Mouse (Mus musculus) hindbrain, embryonic 12.5 days (tissue): Measurements from ENCODE around the gene Smg9. TPM values are rescaled to one million over a fixed set of nuclear protein-coding genes. Genes with fewer than 3 reads are reported as not detected.

ENCODE experiments used
- ATAC-seq: fragments of 200-750 bp; cut with Nextera tagmentation; 2 replicates; pipeline ENCODE4 v1.8.0; 2017; ENCODE audit warnings: moderate TSS enrichment; ENCODE audit not compliant: low FRiP score
- H3K27ac ChIP-seq: fragments of 300-500 bp; sonication (generic); 2 replicates; pipeline ENCODE4 v1.5.1; 2016; ENCODE audit warnings: mild to moderate bottlenecking
- H3K27me3 ChIP-seq: fragments of 300-500 bp; sonication (generic); 2 replicates; pipeline ENCODE4 v1.6.1; 2016; ENCODE audit warnings: mild to moderate bottlenecking
- H3K36me3 ChIP-seq: fragments of 300-500 bp; sonication (generic); 2 replicates; pipeline ENCODE4 v1.6.1; 2016; ENCODE audit warnings: mild to moderate bottlenecking
- H3K4me1 ChIP-seq: fragments of 300-500 bp; sonication (generic); 2 replicates; pipeline ENCODE4 v1.6.1; 2016
- H3K4me2 ChIP-seq: fragments of 300-500 bp; sonication (generic); replicated peaks from 2 replicates; pipeline ENCODE4 v1.6.1; 2016; ENCODE audit warnings: mild to moderate bottlenecking
- H3K4me3 ChIP-seq: fragments of 300-500 bp; sonication (generic); 2 replicates; pipeline ENCODE4 v1.5.1; 2016; ENCODE audit warnings: mild to moderate bottlenecking
- H3K9ac ChIP-seq: fragments of 300-500 bp; sonication (generic); 2 replicates; pipeline ENCODE4 v1.6.1; 2016; ENCODE audit warnings: mild to moderate bottlenecking, moderate library complexity
- H3K9me3 ChIP-seq: fragments of 300-500 bp; sonication (generic); replicated peaks from 2 replicates; pipeline ENCODE4 v1.6.1; 2016; ENCODE audit warnings: mild to moderate bottlenecking
- WGBS: fragments of 180-500 bp; shearing (Covaris S2); methylation state at CpG from one replicate; pipeline ENCODE4 v1.1.7; 2016; 5-methylcytosine and 5-hydroxymethylcytosine counted together
- polyA plus RNA-seq: library from polyadenylated mRNA; unstranded; fragments of >200 nt; fragmentation: Nextera tagmentation; extraction: Ambion mirVana; gene quantifications from 2 replicates; pipeline ENCODE4 v1.2.1, GENCODE M21; 2016

Smg9 gene
- polyA plus RNA-seq, 1 experiment from 2014 or later, result 29.5 TPM

GRCm38 (mm10) chr7:24457726-24458370, 58.4 kb downstream of the Smg9 start:
- H3K4me1 ChIP-seq, result peaks cover 7% of the 10 kb centered on the region
- no peak for ATAC-seq
- no peaks in the 10 kb centered on the region for H3K36me3 ChIP-seq
- H3K9ac ChIP-seq, result no peak overlapping the region
- H3K9me3 ChIP-seq, result no peaks in the 10 kb centered on the region; the same call in 1 of the 2 replicates
- no peak overlapping the region for H3K27ac ChIP-seq
- peaks cover 5% of the 10 kb centered on the region; the same call in 1 of the 2 replicates for H3K27me3 ChIP-seq
- 69% methylated on average over 10 of the region's 10 CpGs for WGBS
- H3K4me3 ChIP-seq, result no peak overlapping the region
- H3K4me2 ChIP-seq, result no peak overlapping the region

DNA sequence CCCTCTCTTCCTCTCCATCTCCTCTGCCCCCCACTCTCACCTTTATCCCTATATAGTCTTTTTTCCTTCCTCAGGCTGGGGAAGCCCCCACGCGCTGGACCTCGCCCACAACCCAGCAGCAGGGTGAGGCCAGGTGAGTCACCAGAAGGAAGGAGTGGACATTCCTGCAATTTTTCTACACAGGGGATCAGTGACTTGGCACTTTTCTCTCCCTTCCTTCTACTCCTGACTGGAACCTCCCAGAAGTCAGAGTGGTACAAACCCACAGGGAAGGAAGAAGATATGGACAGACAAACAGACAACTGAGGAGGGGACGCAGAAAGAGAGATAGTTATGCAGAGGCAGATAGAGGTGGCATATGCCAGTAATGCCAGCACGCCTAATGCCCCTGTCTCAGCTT, 60.0 kb downstream of the Smg9 start:
- Histone ChIP-seq H3K9me3 (no peaks in the 10 kb centered on the region; the same call in 1 of the 2 replicates), H3K27me3 (peaks cover 4% of the 10 kb centered on the region; the same call in 1 of the 2 replicates), H3K4me1 (peaks cover 11% of the 10 kb centered on the region), H3K9ac (no peak overlapping the region), H3K36me3 (no peaks in the 10 kb centered on the region), H3K4me2 (no peak overlapping the region), H3K4me3 (no peak overlapping the region), H3K27ac (no peak overlapping the region)
- no peak for ATAC-seq
- WGBS, result 82% methylated on average over 5 of the region's 5 CpGs

- no peak overlapping the region for H3K4me2 ChIP-seq
- H3K9ac ChIP-seq, result no peak overlapping the region
- ATAC-seq, result no peak
- H3K27ac ChIP-seq, result no peak overlapping the region
- peaks cover 11% of the 10 kb centered on the region for H3K4me1 ChIP-seq
- 63% methylated on average over 3 of the region's 3 CpGs for whole genome bisulfite sequencing
- no peaks in the 10 kb centered on the region for H3K36me3 ChIP-seq
- no peak overlapping the region for H3K4me3 ChIP-seq
- H3K9me3 ChIP-seq, result no peaks in the 10 kb centered on the region; the same call in 1 of the 2 replicates
- H3K27me3 ChIP-seq, result peaks cover 4% of the 10 kb centered on the region; the same call in 1 of the 2 replicates
Observed at GRCm38 (mm10) chr7:24459843-24460242, 60.4 kb downstream of the Smg9 start.

GRCm38 (mm10) chr7:24461376-24462051, 62.1 kb downstream of the Smg9 start:
- Histone ChIP-seq H3K9ac (no peak overlapping the region), H3K4me2 (no peak overlapping the region), H3K4me3 (no peak overlapping the region), H3K27ac (no peak overlapping the region), H3K9me3 (no peaks in the 10 kb centered on the region; the same call in 1 of the 2 replicates), H3K4me1 (peaks cover 11% of the 10 kb centered on the region), H3K27me3 (peaks cover 4% of the 10 kb centered on the region; the same call in 1 of the 2 replicates), H3K36me3 (no peaks in the 10 kb centered on the region)
- no peak for ATAC-seq
- 74% methylated on average over 14 of the region's 14 CpGs for WGBS

DNA sequence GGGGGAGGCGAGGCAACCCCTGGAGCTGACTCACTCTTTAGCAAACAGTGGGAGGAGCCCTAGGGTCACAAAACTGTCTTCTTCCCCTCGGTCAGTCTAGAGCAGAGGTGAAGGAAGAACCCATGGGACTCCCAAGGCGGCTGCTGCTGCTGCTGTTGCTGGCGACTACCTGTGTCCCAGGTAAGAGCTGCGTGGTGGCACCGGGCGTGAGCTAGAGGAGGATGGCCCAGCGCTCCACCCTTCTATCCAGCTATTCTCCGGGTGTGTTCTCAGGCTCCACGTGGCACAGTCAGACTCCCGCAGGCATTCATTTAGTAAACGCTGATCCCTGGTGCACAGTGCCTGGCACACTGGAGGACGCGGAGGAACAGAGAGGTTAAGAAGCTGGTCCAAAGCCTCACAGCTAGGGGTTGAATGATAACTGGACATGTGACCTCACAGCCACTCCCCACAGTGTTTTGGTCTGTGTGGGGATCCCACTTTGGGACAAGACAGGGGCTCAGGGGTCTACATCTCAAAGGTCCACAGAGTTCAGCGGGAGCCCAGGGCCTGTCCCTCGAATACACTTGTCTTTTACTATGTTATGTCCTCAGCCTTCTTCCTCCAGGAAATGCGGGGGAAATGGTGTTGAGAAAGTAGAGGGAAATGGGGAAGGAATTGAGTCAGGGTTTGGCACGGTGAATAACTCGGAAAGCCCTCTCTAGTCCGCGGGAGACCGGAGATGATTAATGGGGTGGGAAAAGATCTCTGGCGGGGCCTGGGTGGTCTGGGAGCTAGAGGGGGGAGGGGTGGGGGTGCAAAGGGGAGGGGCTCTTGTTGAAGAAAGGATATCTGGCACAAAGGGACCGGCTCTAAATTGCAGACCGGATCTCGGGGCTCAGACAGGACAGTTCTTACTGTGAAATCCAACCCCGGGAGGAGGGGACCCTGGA, 63.2 kb downstream of the Smg9 start, which contains the start of gene Plaur:
Plaur (plus strand) TSS at position 97 of the 932 bp plus-strand sequence.
- ATAC-seq, result peak; percentile 68
- H3K9me3 ChIP-seq, result no peaks in the 10 kb centered on the region; the same call in 1 of the 2 replicates
- peak within 1 kb of the TSS; percentile 21 for H3K4me2 ChIP-seq
- H3K36me3 ChIP-seq, result no peaks in the 10 kb centered on the region
- H3K4me1 ChIP-seq, result peaks cover 11% of the 10 kb centered on the region
- H3K9ac ChIP-seq, result no peak within 1 kb of the TSS
- H3K27me3 ChIP-seq, result peaks cover 4% of the 10 kb centered on the region; the same call in 1 of the 2 replicates
- H3K4me3 ChIP-seq, result 0 out of 2 replicates have a peak within 1 kb of the TSS, but pooled peaks have one; percentile 2
- H3K27ac ChIP-seq, result no peak within 1 kb of the TSS
- WGBS, result 7% methylated on average over 27 of the region's 27 CpGs

DNA sequence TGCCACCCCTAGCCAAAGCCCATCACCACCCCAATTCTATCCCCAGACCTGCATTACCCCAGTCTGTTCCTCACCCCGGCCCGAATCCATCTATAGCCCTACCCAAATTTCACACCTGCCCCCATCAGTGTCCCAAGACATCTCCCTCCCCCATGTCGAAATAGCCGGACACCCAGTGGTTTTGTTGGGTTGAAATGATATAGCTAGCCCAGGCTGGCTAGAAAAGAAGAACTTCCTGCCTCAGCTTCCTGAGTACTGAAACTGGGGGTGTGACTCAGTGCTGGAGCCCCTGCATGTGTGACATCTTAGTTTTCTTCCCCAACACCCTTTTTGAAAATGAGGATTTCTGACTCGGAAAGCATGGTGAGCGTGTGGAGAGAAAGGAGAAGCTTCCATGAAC, 67.4 kb downstream of the Smg9 start:
- Histone ChIP-seq H3K27ac (no peak overlapping the region), H3K9ac (no peak overlapping the region), H3K36me3 (no peaks in the 10 kb centered on the region), H3K4me2 (no peak overlapping the region), H3K27me3 (no peaks in the 10 kb centered on the region), H3K4me1 (peaks cover 11% of the 10 kb centered on the region), H3K9me3 (no peaks in the 10 kb centered on the region), H3K4me3 (no peak overlapping the region)
- WGBS, result 92% methylated on average over 6 of the region's 6 CpGs
- no peak for ATAC-seq

DNA sequence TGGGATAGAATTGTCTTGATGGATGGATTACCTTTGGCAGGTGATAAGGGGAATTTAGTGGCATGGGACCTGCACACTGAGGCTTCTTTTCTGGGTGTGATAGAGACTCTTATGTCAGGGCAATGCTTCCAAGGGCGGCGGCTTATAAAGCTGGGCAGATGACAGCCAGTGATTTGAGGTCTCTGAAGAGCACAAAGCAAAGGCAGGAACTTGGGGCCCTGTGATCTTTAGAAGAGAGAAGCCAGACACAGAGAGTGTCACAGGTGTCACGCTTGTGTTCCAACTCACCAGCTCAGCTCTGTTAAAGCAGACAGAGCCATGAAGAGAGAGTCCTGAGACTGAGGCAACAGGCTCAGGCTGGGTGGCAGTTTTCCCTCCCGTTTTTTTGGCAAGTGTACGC, 68.5 kb downstream of the Smg9 start:
- Histone ChIP-seq H3K9me3 (no peaks in the 10 kb centered on the region), H3K4me1 (peaks cover 4% of the 10 kb centered on the region), H3K4me2 (no peak overlapping the region), H3K27ac (no peak overlapping the region), H3K9ac (no peak overlapping the region), H3K27me3 (no peaks in the 10 kb centered on the region), H3K36me3 (no peaks in the 10 kb centered on the region), H3K4me3 (no peak overlapping the region)
- ATAC-seq, result no peak
- 86% methylated on average over 5 of the region's 5 CpGs for WGBS

GRCm38 (mm10) chr7:24469126-24469525, 69.7 kb downstream of the Smg9 start:
- Histone ChIP-seq H3K9me3 (no peaks in the 10 kb centered on the region), H3K27me3 (no peaks in the 10 kb centered on the region), H3K36me3 (no peaks in the 10 kb centered on the region), H3K27ac (no peak overlapping the region), H3K4me2 (no peak overlapping the region), H3K4me3 (no peak overlapping the region), H3K9ac (no peak overlapping the region), H3K4me1 (no peaks in the 10 kb centered on the region)
- WGBS, result 79% methylated on average over 3 of the region's 3 CpGs
- no peak for ATAC-seq

DNA sequence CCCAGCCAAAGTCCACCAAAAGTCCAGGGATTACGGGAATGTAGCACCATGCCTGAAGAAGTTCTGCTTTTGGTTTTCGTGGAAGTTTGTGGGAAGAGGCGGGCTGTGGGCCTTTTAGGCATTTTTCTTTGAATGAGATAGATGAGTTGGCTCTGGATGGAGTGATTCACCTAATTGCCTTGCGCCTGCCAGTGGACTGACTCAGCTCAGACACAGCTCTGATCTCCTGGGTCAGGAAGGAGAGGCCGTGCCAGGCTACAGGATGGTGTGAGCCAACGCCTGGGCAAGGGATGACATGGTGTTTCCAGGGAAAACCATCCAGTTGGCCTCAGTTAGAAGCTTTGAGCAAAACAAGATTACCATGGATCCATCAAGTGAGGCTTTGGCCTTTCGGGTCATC, 70.9 kb downstream of the Smg9 start:
- 0 out of 2 replicates have a peak, but pooled peaks cover 4% of the 10 kb centered on the region for H3K4me1 ChIP-seq
- H3K4me3 ChIP-seq, result no peak overlapping the region
- no peaks in the 10 kb centered on the region for H3K36me3 ChIP-seq
- ATAC-seq, result no peak
- H3K4me2 ChIP-seq, result no peak overlapping the region
- WGBS, result 96% methylated on average over 7 of the region's 7 CpGs
- H3K9ac ChIP-seq, result no peak overlapping the region
- H3K27me3 ChIP-seq, result peaks cover 4% of the 10 kb centered on the region; the same call in 1 of the 2 replicates
- H3K9me3 ChIP-seq, result no peaks in the 10 kb centered on the region
- no peak overlapping the region for H3K27ac ChIP-seq

Other genes with a start within 250 kb of the Smg9 start
- gene Zfp114, start 224.6 kb upstream of the Smg9 start, polyA plus RNA-seq, result 4.8 and 5.2 TPM in 2 replicates
- 9.3 and 10.4 TPM in 2 replicates for gene Zfp111, start 188.2 kb upstream of the Smg9 start, polyA plus RNA-seq
- gene Zfp109, start 162.1 kb upstream of the Smg9 start, polyA plus RNA-seq, result 4.9 and 5.5 TPM in 2 replicates
- 4.4 and 5.4 TPM in 2 replicates for gene Zfp108, start 144.8 kb upstream of the Smg9 start, polyA plus RNA-seq
- gene Zfp93, start 129.2 kb upstream of the Smg9 start, polyA plus RNA-seq, result 7.3 and 8.7 TPM in 2 replicates
- 45.0 and 46.4 TPM in 2 replicates for gene Zfp61, start 98.4 kb upstream of the Smg9 start, polyA plus RNA-seq
- gene Zfp94, start 83.0 kb upstream of the Smg9 start, polyA plus RNA-seq, result 15.6 and 18.2 TPM in 2 replicates
- gene Tescl, start 65.7 kb upstream of the Smg9 start, polyA plus RNA-seq, result not detected in 2 replicates
- not detected in 2 replicates for gene Lypd5, start 50.4 kb upstream of the Smg9 start, polyA plus RNA-seq
- gene Kcnn4, start 29.4 kb upstream of the Smg9 start, polyA plus RNA-seq, result 2.1 and 2.4 TPM in 2 replicates
- not detected in 2 replicates for gene Irgc1, start 52.7 kb downstream of the Smg9 start, polyA plus RNA-seq
- 0.59 and 0.95 TPM in 2 replicates for gene Plaur, start 62.9 kb downstream of the Smg9 start, polyA plus RNA-seq
- gene Cadm4, start 82.4 kb downstream of the Smg9 start, polyA plus RNA-seq, result 41.3 and 42.3 TPM in 2 replicates
- gene Zfp428, start 107.4 kb downstream of the Smg9 start, polyA plus RNA-seq, result 155 and 160 TPM in 2 replicates
- gene AC161166.1, start 112.8 kb downstream of the Smg9 start, polyA plus RNA-seq, result 1.9 TPM in 2 replicates
- gene Irgq, start 131.1 kb downstream of the Smg9 start, polyA plus RNA-seq, result 29.0 and 34.1 TPM in 2 replicates
- gene Pinlyp, start 146.5 kb downstream of the Smg9 start, polyA plus RNA-seq, result not detected in 2 replicates
- 75.9 and 87.9 TPM in 2 replicates for gene Xrcc1, start 146.7 kb downstream of the Smg9 start, polyA plus RNA-seq
- gene Ethe1, start 187.9 kb downstream of the Smg9 start, polyA plus RNA-seq, result 14.2 and 15.4 TPM in 2 replicates
- gene Zfp575, start 188.0 kb downstream of the Smg9 start, polyA plus RNA-seq, result 5.1 and 5.5 TPM in 2 replicates
- 0.09 TPM in 1 of 2 replicates, not detected in the other for gene Phldb3, start 211.1 kb downstream of the Smg9 start, polyA plus RNA-seq
- gene Lypd3, start 236.9 kb downstream of the Smg9 start, polyA plus RNA-seq, result 1.3 and 1.5 TPM in 2 replicates